Mouse (Mus musculus): ENCODE measurements around the gene Crtc3. TPM values are rescaled to one million over a fixed set of nuclear protein-coding genes. Genes with fewer than 3 reads are reported as not detected.

Crtc3 gene
- total and polyA plus RNA-seq, 2 experiments from 2014 or later: 14.2 to 14.8 TPM

GRCm38 (mm10) chr7:80554180-80555021, 134.3 kb downstream of the Crtc3 start:
- Histone ChIP-seq H3K27me3 (ENCODE audit: insufficient read depth, low read length) (no peaks in the 10 kb centered on the region), H3K27ac (ENCODE audit: low read depth, low read length) (peak overlapping the region; percentile 66), H3K36me3 (ENCODE audit: insufficient read depth) (no peaks in the 10 kb centered on the region), H3K4me1 (ENCODE audit: insufficient read depth) (no peaks in the 10 kb centered on the region), H3K4me3 (ENCODE audit: low read depth, low read length) (no peak overlapping the region), H3K9ac (no peak overlapping the region), H3K9me3 (ENCODE audit: low read length) (no peaks in the 10 kb centered on the region), H3K4me2 (ENCODE audit: low read depth) (no peak overlapping the region)
- peak; percentile 64 for ATAC-seq
- WGBS: 77% methylated on average over 22 of the region's 22 CpGs
- peak; percentile 37 for DNase-seq
- TF ChIP-seq CTCF (IDR thresholded peaks at IDR 0.05; ENCODE audit: low read depth): no peak

GRCm38 (mm10) chr7:80548513-80549260, 140.0 kb downstream of the Crtc3 start:
- H3K9me3 ChIP-seq (ENCODE audit: low read length): no peaks in the 10 kb centered on the region
- H3K27me3 ChIP-seq (ENCODE audit: insufficient read depth, low read length): no peaks in the 10 kb centered on the region
- no peak overlapping the region for H3K4me3 ChIP-seq (ENCODE audit: low read depth, low read length)
- DNase-seq (no peak), ATAC-seq (no peak)
- no peak overlapping the region for H3K4me2 ChIP-seq (ENCODE audit: low read depth)
- no peak overlapping the region for H3K27ac ChIP-seq (ENCODE audit: low read depth, low read length)
- H3K36me3 ChIP-seq (ENCODE audit: insufficient read depth): no peaks in the 10 kb centered on the region
- no peak overlapping the region for H3K9ac ChIP-seq
- no peak for TF ChIP-seq CTCF (IDR thresholded peaks at IDR 0.05; ENCODE audit: low read depth)
- no peaks in the 10 kb centered on the region for H3K4me1 ChIP-seq (ENCODE audit: insufficient read depth)
- 83% methylated on average over 7 of the region's 7 CpGs for whole genome bisulfite sequencing

GRCm38 (mm10) chr7:80542139-80542831, 146.4 kb downstream of the Crtc3 start:
- no peak overlapping the region for H3K4me2 ChIP-seq (ENCODE audit: low read depth)
- H3K36me3 ChIP-seq (ENCODE audit: insufficient read depth): no peaks in the 10 kb centered on the region
- no peaks in the 10 kb centered on the region for H3K4me1 ChIP-seq (ENCODE audit: insufficient read depth)
- no peak overlapping the region for H3K9ac ChIP-seq
- TF ChIP-seq CTCF (IDR thresholded peaks at IDR 0.05; ENCODE audit: low read depth): no peak
- no peaks in the 10 kb centered on the region for H3K27me3 ChIP-seq (ENCODE audit: insufficient read depth, low read length)
- WGBS: 87% methylated on average over 7 of the region's 7 CpGs
- ATAC-seq (no peak), DNase-seq (no peak)
- H3K4me3 ChIP-seq (ENCODE audit: low read depth, low read length): no peak overlapping the region
- H3K9me3 ChIP-seq (ENCODE audit: low read length): no peaks in the 10 kb centered on the region
- no peak overlapping the region for H3K27ac ChIP-seq (ENCODE audit: low read depth, low read length)

GRCm38 (mm10) chr7:80539581-80539980, 149.1 kb downstream of the Crtc3 start:
- ATAC-seq: no peak
- H3K4me2 ChIP-seq (ENCODE audit: low read depth): no peak overlapping the region
- no peaks in the 10 kb centered on the region for H3K27me3 ChIP-seq (ENCODE audit: insufficient read depth, low read length)
- no peaks in the 10 kb centered on the region for H3K4me1 ChIP-seq (ENCODE audit: insufficient read depth)
- no peaks in the 10 kb centered on the region for H3K36me3 ChIP-seq (ENCODE audit: insufficient read depth)
- DNase-seq: no peak
- no peak overlapping the region for H3K27ac ChIP-seq (ENCODE audit: low read depth, low read length)
- H3K9me3 ChIP-seq (ENCODE audit: low read length): no peaks in the 10 kb centered on the region
- no peak overlapping the region for H3K9ac ChIP-seq
- no peak for TF ChIP-seq CTCF (IDR thresholded peaks at IDR 0.05; ENCODE audit: low read depth)
- WGBS: 64% methylated on average over 5 of the region's 5 CpGs
- H3K4me3 ChIP-seq (ENCODE audit: low read depth, low read length): no peak overlapping the region

Other genes starting within 250 kb of the Crtc3 start
- gene Blm, start 153.8 kb downstream of the Crtc3 start, total RNA-seq (2014; rRNA removed): 7.1 and 10.4 TPM in 2 replicates
- 3.1 and 5.5 TPM in 2 replicates for gene Blm, start 153.8 kb downstream of the Crtc3 start, polyA plus RNA-seq (2015; fragmentation: Nextera tagmentation; extraction: Ambion mirVana)
- gene Iqgap1, start 137.1 kb upstream of the Crtc3 start, total RNA-seq (2014; rRNA removed): 30.1 and 35.9 TPM in 2 replicates
- gene Iqgap1, start 137.1 kb upstream of the Crtc3 start, polyA plus RNA-seq (2015; fragmentation: Nextera tagmentation; extraction: Ambion mirVana): 8.6 and 11.5 TPM in 2 replicates
- 29.1 and 38.3 TPM in 2 replicates for gene Zscan2, start 172.0 kb upstream of the Crtc3 start, total RNA-seq (2014; rRNA removed)
- 1.6 and 3.3 TPM in 2 replicates for gene Zscan2, start 172.0 kb upstream of the Crtc3 start, polyA plus RNA-seq (2015; fragmentation: Nextera tagmentation; extraction: Ambion mirVana)
- 48.4 and 54.0 TPM in 2 replicates for gene Wdr73, start 212.4 kb upstream of the Crtc3 start, total RNA-seq (2014; rRNA removed)
- 38.6 and 41.2 TPM in 2 replicates for gene Wdr73, start 212.4 kb upstream of the Crtc3 start, polyA plus RNA-seq (2015; fragmentation: Nextera tagmentation; extraction: Ambion mirVana)
- gene Nmb, start 216.2 kb upstream of the Crtc3 start, total RNA-seq (2014; rRNA removed): 8.6 and 13.5 TPM in 2 replicates
- gene Nmb, start 216.2 kb upstream of the Crtc3 start, polyA plus RNA-seq (2015; fragmentation: Nextera tagmentation; extraction: Ambion mirVana): 10.9 and 13.9 TPM in 2 replicates

Measured in forebrain, postnatal 0 days (tissue).